Mouse (Mus musculus) ES-E14 (cell line): Measurements from ENCODE around the gene Ephb1. TPM values are rescaled to one million over a fixed set of nuclear protein-coding genes. Genes with fewer than 3 reads are reported as not detected.
A peak's percentile ranks its signal among the peaks of the same experiment; 100 is the strongest.

Source experiments
- DNase-seq: peaks from one replicate; pipeline ENCODE4 v3.0.0-alpha.2; 2013; ENCODE audit warnings: low read depth, low spot score
- H3K27ac ChIP-seq: 2 replicates; pipeline ENCODE4 v1.5.1; 2012; ENCODE audit warnings: low read depth, mild to moderate bottlenecking, low read length, moderate library complexity, mixed read lengths; ENCODE audit not compliant: poor library complexity, insufficient read depth, severe bottlenecking
- H3K36me3 ChIP-seq: 2 replicates; pipeline ENCODE4 v1.6.1; 2012; ENCODE audit warnings: mild to moderate bottlenecking, low read length, moderate library complexity, mixed read lengths; ENCODE audit not compliant: control insufficient read depth, poor library complexity, insufficient read depth, severe bottlenecking
- H3K4me1 ChIP-seq, 2 experiments: fragments of 150-350 bp in 1 of 2; sonication (generic) in 1 of 2; 2 replicates each; pipeline ENCODE4 v1.6.1; 2012; ENCODE audit warnings: low read length in 2 of 2, mild to moderate bottlenecking in 1 of 2, mixed read lengths in 1 of 2; ENCODE audit not compliant: control insufficient read depth in 2 of 2, insufficient read depth in 2 of 2, poor library complexity in 1 of 2
- H3K4me3 ChIP-seq, 2 experiments: fragments of 150-350 bp in 1 of 2; sonication (generic) in 1 of 2; 2 replicates each; pipeline ENCODE4 v1.5.1; 2012; ENCODE audit warnings: low read length in 2 of 2, low read depth in 1 of 2, mild to moderate bottlenecking in 1 of 2, mixed read lengths in 1 of 2; ENCODE audit not compliant: insufficient read depth in 1 of 2, poor library complexity in 1 of 2, severe bottlenecking in 1 of 2
- H3K9ac ChIP-seq: 2 replicates; pipeline ENCODE4 v1.6.1; 2012; ENCODE audit warnings: low read depth, mild to moderate bottlenecking, low read length, mixed read lengths; ENCODE audit not compliant: poor library complexity, insufficient read depth, severe bottlenecking
- H3K9me3 ChIP-seq: fragments of 150-350 bp; sonication (generic); 2 replicates; pipeline ENCODE4 v1.6.1; 2012; ENCODE audit warnings: low read depth, mild to moderate bottlenecking, low read length; ENCODE audit not compliant: control insufficient read depth, insufficient read depth
- CHD2 ChIP-seq: IDR thresholded peaks from 2 replicates; pipeline ENCODE4 v1.6.1; 2014; ENCODE audit warnings: mild to moderate bottlenecking, low read depth, low read length, inconsistent platforms
- HCFC1 ChIP-seq: IDR thresholded peaks from 2 replicates; pipeline ENCODE4 v1.6.1; 2012; ENCODE audit warnings: low read length, inconsistent platforms, borderline replicate concordance; ENCODE audit not compliant: insufficient read depth
- MAFK ChIP-seq: IDR thresholded peaks from 2 replicates; pipeline ENCODE4 v1.6.1; 2014; ENCODE audit warnings: mild to moderate bottlenecking, low read depth, low read length, inconsistent platforms; ENCODE audit not compliant: insufficient read depth
- ZC3H11A ChIP-seq: IDR thresholded peaks from 2 replicates; pipeline ENCODE4 v1.6.1; 2012; ENCODE audit warnings: low read depth, mild to moderate bottlenecking, inconsistent platforms, low read length, borderline replicate concordance
- ZNF384 ChIP-seq: IDR thresholded peaks from 2 replicates; pipeline ENCODE4 v1.6.1; 2012; ENCODE audit warnings: low read depth, low read length, inconsistent platforms
- in situ Hi-C, 2 experiments: fragments of 600-800 bp; cut with MboI; formaldehyde crosslinking; loops; one replicate each; pipeline ENCODE4 v1.15.1; 2025; ENCODE audit warnings: low sequenced_read_pairs in 2 of 2, inconsistent platforms in 1 of 2; ENCODE audit not compliant: unreplicated experiment in 2 of 2
- total RNA-seq: library from RNA; depleted of rRNA; stranded (reverse); fragments of 300-350 nt; gene quantifications from 2 replicates; pipeline ENCODE4 v1.2.3, GENCODE M21; 2012

Gene Ephb1
- total RNA-seq, 1 experiment = 0.27 TPM

DNA sequence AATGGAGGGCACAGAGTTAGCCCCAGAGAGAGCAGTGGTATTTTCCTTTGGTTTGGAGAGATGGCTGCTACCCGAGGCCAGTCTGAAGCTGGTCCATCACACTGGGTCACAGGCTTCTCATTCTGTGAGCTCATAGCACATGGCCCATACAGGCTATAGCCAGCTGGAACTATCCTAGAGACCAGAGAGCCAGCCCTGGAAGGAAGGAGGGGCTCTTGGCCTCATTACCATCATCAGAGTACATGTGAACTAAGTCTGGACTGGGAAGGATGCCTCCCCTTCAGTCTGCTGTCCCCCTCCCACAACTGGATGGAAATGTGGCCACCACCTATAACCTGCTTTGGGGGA is 142.5 kb downstream of the Ephb1 start:
- H3K9ac ChIP-seq = no peak overlapping the region
- in situ Hi-C loops = no loop called here
- peaks cover 0 to 4% of the 10 kb centered on the region in 2 experiments; a peak in 1 of 4 replicates for H3K4me1 ChIP-seq
- H3K36me3 ChIP-seq = no peaks in the 10 kb centered on the region
- H3K9me3 ChIP-seq = no peaks in the 10 kb centered on the region
- no peak overlapping the region for H3K4me3 ChIP-seq
- TF ChIP-seq MAFK = no peak
- H3K27ac ChIP-seq = no peak overlapping the region
- no peak for DNase-seq

DNA sequence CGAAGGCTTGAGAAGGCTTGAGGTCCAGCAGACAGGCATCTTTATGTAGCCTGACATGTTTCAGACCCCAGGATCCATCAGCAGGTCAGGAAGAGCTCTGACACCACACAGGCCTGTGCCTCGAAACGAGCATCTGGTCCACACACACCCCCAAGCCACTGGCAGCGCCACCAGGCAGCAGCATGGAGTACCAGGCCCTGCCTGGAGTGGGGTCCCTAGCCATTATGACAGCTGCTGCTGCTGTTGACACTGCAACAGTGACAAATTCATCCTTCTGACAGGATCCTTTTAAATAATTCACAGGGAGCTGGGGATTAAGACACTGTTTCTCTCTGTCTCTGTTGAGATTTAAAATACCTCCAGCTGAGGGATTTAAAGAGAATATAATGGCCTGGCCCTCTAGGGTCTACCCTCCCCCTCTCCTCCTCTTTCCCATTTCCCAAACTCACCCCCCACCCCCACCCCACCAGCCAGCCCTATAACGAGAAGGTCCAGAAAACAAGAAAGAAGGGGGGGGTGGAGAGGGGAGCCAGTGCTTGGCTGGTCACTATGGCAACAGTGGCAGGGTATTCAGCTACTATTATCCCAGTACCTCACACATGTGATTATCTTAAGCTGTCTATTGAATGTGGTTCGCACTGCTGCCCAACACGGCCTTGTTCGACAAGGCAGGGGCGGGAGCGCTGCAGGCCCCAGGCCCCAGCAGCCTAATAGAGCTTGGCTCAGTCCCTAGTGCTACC is 143.0 kb downstream of the Ephb1 start:
- no peak for DNase-seq
- Histone ChIP-seq H3K27ac (no peak overlapping the region), H3K9ac (no peak overlapping the region), H3K4me3 (no peak overlapping the region), H3K36me3 (no peaks in the 10 kb centered on the region), H3K4me1 (peaks cover 0 to 3% of the 10 kb centered on the region in 2 experiments; a peak in 1 of 4 replicates), H3K9me3 (no peaks in the 10 kb centered on the region)
- in situ Hi-C loops = no loop called here
- TF ChIP-seq ZC3H11A (no peak), HCFC1 (no peak), CHD2 (no peak), ZNF384 (no peak), MAFK (no peak)

DNA sequence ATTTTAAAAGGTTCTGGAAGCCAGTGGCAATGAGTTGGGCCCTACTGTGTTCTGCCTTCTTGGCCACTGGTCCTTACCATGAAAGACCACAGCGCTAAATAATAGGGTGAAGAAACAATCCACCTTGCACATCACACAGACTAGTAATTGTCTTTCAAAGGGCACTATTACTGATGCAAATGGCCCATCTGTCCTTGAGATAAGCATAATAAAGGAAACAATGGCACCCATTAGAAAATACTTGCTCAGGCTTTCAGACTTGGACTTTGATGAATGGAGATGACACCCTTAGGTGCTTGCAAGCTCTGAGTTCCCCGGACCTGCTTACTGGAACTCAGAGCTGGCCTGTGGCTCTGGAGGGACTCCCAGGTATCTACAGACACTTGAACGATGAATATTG is 149.0 kb downstream of the Ephb1 start:
- Histone ChIP-seq H3K36me3 (no peaks in the 10 kb centered on the region), H3K9ac (no peak overlapping the region), H3K9me3 (no peaks in the 10 kb centered on the region), H3K4me3 (no peak overlapping the region), H3K27ac (no peak overlapping the region), H3K4me1 (no peaks in the 10 kb centered on the region; a peak in 1 of 4 replicates)
- TF ChIP-seq CHD2 = no peak
- TF ChIP-seq HCFC1 = no peak
- no peak for TF ChIP-seq MAFK
- TF ChIP-seq ZNF384 = no peak
- no peak for TF ChIP-seq ZC3H11A
- peak; percentile 88 for DNase-seq
- in situ Hi-C loops = no loop called here

DNA sequence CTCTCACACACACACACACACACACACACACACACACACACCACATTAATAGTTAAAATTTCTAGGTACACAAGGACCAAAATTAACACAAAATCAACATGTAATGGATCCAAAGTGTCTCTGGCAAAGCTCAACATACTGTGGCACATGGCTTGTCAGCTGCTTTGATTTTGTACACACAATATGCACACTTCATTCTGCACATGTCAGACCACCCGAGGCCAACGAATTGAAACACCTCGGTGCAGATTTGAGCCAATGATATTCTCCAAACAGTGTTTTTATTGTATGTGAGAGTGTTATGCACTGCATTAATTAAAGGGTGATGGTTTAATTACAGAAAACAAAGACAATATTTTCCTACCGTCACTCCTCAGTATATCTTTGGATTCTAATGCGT is 152.6 kb downstream of the Ephb1 start:
- H3K4me3 ChIP-seq = no peak overlapping the region
- no peaks in the 10 kb centered on the region for H3K9me3 ChIP-seq
- in situ Hi-C loops = no loop called here
- H3K4me1 ChIP-seq = no peaks in the 10 kb centered on the region; a peak in 1 of 4 replicates
- H3K27ac ChIP-seq = no peak overlapping the region
- no peak for DNase-seq
- TF ChIP-seq HCFC1 (no peak), MAFK (no peak), ZC3H11A (no peak), CHD2 (no peak), ZNF384 (no peak)
- H3K36me3 ChIP-seq = no peaks in the 10 kb centered on the region
- no peak overlapping the region for H3K9ac ChIP-seq

DNA sequence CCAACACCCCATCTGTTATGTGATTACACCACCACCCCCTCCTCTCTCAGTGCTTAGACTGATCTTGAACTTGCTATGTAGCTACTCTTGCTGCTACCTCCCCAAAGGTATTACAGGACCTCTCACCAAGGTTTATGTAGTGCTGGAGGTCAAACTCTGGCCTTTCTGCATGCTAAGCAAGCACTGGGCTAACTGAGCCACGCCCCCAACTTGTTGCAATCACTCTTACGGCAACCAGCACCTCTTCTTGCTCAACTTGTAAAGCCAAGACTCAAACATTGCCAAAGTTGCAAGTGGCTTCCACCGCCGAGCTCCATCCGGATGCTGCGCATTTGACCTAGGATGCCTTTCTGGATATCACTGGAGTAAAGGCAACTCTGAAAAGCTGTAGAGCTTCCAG is 157.6 kb downstream of the Ephb1 start:
- TF ChIP-seq ZNF384 = no peak
- TF ChIP-seq CHD2 = no peak
- no peak for TF ChIP-seq HCFC1
- TF ChIP-seq ZC3H11A = no peak
- TF ChIP-seq MAFK = no peak
- H3K36me3 ChIP-seq = no peaks in the 10 kb centered on the region
- in situ Hi-C loops = no loop called here
- H3K4me1 ChIP-seq = no peaks in the 10 kb centered on the region
- no peak overlapping the region for H3K27ac ChIP-seq
- DNase-seq = no peak
- H3K9me3 ChIP-seq = no peaks in the 10 kb centered on the region
- no peak overlapping the region for H3K9ac ChIP-seq
- no peak overlapping the region for H3K4me3 ChIP-seq
